Mouse (Mus musculus) granulocyte monocyte progenitor cell, adult 5-6 weeks (primary cell): ENCODE measurements at regions not wholly inside any gene's neighbourhood (a gene's known extent, or its start where the extent isn't known, plus 50 kb on each side); places are given as distances from the start of the nearest gene placed in this dataset.

Source experiments
- ATAC-seq: replicated peaks from 2 replicates; pipeline ENCODE4 v1.8.0; 2016; ENCODE audit warnings: mild to moderate bottlenecking, moderate TSS enrichment, inconsistent platforms; ENCODE audit not compliant: poor library complexity, severe bottlenecking

DNA sequence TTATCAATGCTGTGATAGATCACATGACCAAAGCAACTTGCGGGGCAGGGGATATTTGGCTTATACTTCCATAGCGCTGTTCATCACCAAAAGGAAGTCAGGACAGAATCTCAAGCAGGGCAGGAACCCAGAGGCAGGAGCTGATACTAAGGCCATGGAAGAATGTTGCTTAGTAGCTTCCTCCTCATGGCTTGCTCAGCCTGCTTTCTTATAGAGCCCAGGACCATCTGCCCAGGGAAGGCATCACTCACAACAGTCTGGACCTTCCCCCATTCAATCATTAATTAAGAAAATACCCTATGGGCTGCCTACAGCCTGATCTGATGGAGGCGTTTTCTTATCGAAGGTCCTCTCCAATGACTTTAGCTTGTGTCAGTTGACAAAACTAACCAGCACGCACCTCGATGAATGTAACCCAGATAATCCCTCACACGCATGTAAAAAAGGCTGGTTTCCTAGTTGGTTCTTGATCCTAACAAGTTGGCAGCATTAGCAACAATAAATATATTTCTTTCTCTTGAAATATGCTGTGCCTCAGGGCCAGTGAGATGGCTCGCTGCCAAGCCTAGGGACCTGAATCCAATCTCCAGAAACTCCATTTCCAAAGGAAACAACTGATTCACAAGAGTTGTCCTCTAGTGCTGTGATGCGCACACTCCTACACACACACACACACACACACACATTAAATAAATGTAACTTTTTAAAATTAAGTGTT lies 60.6 kb upstream of the Krtap11-1 start:
- no peak for ATAC-seq

DNA sequence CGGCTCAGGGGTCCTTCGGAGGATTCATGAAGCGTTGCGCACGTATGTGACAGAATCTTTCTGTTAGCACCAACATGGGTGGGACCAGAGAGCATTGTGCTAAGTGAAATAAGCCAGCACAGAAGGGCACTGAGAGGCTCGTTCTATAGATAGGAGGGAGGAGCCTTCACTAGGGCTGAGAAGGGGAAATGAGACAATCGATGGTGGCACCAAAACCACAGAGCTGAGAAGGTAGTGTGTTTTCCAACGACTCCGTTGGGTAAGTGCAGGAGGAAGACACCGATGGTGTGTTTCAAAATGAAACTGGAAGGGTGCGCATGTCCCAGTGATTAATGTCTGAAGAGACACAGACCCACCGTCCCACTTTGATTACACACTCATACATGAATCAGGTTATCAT lies 54.7 kb upstream of the Krtap11-1 start:
- ATAC-seq = peak; percentile 93

DNA sequence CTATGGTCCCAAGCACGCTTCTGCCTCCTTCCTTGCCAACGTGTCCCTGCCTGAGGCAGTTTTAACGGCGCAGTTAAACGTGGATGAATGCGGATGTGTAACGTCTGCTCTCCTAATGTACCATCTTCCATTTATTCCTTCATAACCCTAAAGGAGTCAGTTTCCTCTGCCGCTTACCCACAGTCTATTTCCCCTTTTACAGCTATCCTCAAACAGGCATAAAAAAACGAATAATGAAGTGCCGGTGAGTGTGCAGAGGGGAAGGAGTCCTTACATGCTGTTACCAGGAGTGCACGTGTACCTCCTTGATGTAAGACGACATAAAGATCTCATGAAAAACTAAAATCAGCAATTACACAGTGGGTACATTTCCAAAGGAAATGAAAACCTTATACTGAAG lies 54.3 kb upstream of the Krtap11-1 start:
- ATAC-seq = peak; percentile 42
